Mouse (Mus musculus): ENCODE results near the gene Snapc1.

DNA sequence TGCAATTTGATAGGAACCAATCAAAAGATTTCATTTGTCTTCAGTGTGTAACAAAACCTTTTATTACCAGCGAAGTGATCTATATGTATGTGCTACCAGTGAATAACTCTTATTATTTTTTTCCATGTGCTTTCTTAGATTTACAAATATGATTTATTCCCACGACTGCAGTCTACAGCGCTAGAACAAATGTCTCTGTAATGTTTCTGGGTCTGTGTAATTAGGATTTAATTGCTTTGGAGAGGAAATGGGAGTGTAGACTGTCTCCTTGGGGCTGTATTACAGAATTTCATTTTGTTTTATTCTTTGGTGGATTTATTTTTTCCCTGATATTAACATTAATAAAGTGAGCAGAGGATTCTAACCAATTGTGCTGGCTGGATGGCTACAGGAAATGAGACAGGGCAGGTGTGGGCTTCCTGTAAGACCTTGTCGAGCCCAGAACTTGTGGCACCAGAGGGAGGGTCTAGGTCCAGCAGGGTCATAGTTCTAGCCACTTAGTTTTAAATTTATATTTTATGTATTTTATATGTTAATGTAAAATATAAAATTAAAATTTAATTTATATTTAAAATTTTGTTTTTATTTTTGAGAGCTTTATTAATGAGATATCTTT lies 24.2 kb downstream of the Snapc1 start:
- TF ChIP-seq CTCF (IDR thresholded peaks at IDR 0.05; ENCODE audit: borderline replicate concordance, insufficient read depth, low read depth, low read length) = no peak
- no peak for TF ChIP-seq POLR2A (IDR thresholded peaks at IDR 0.05; ENCODE audit: borderline replicate concordance, insufficient read depth, low read length)
